Mouse (Mus musculus) hindbrain, postnatal 0 days (tissue): ENCODE measurements around the gene Ascc2. TPM values are rescaled to one million over a fixed set of nuclear protein-coding genes. Genes with fewer than 3 reads are reported as not detected.

Source experiments
- ATAC-seq: fragments of 200-750 bp; cut with Nextera tagmentation; 2 replicates; pipeline ENCODE4 v1.8.0; 2017; ENCODE audit warnings: mild to moderate bottlenecking, moderate TSS enrichment, moderate library complexity
- DNase-seq: peaks from one replicate; pipeline ENCODE4 v3.0.0-alpha.2; 2015; ENCODE audit warnings: low spot score
- H3K27ac ChIP-seq: fragments of 300-500 bp; sonication (generic); 2 replicates; pipeline ENCODE4 v1.5.1; 2014; ENCODE audit warnings: mild to moderate bottlenecking
- H3K27me3 ChIP-seq: fragments of 300-500 bp; sonication (generic); 2 replicates; pipeline ENCODE4 v1.6.1; 2014; ENCODE audit warnings: low read length, mixed read lengths; ENCODE audit not compliant: insufficient read depth
- H3K36me3 ChIP-seq: fragments of 300-500 bp; sonication (generic); 2 replicates; pipeline ENCODE4 v1.6.1; 2014; ENCODE audit warnings: low read length, mixed read lengths; ENCODE audit not compliant: insufficient read depth
- H3K4me1 ChIP-seq: fragments of 300-500 bp; sonication (generic); 2 replicates; pipeline ENCODE4 v1.6.1; 2014; ENCODE audit warnings: antibody characterized with exemption, low read length, mixed read lengths; ENCODE audit not compliant: insufficient read depth
- H3K4me2 ChIP-seq: fragments of 300-500 bp; sonication (generic); 2 replicates; pipeline ENCODE4 v1.6.1; 2014; ENCODE audit warnings: low read depth, mild to moderate bottlenecking, low read length, moderate library complexity, mixed read lengths
- H3K4me3 ChIP-seq: fragments of 300-500 bp; sonication (generic); 2 replicates; pipeline ENCODE4 v1.5.1; 2014; ENCODE audit warnings: low read length
- H3K9ac ChIP-seq: fragments of 300-500 bp; sonication (generic); replicated peaks from 2 replicates; pipeline ENCODE4 v1.6.1; 2014; ENCODE audit warnings: mild to moderate bottlenecking, low read length, moderate library complexity, mixed read lengths
- H3K9me3 ChIP-seq: fragments of 300-500 bp; sonication (generic); 2 replicates; pipeline ENCODE4 v1.6.1; 2016; ENCODE audit warnings: low read length, mixed read lengths
- CTCF ChIP-seq: IDR thresholded peaks from 2 replicates; pipeline ENCODE4 v1.5.1; 2016; ENCODE audit warnings: antibody characterized with exemption, control low read depth, low read depth
- WGBS: fragments of 180-500 bp; shearing (Covaris S2); extraction: QIAGEN DNeasy Blood & Tissue Kit; methylation state at CpG from one replicate; pipeline ENCODE4 v1.1.7; 2014; 5-methylcytosine and 5-hydroxymethylcytosine counted together
- polyA plus RNA-seq: library from polyadenylated mRNA; unstranded; fragments of >200 nt; fragmentation: Nextera tagmentation; extraction: Ambion mirVana; gene quantifications from 2 replicates; pipeline ENCODE4 v1.2.1, GENCODE M21; 2015
- total RNA-seq: library from RNA; depleted of rRNA; stranded (reverse); fragments of >200 nt; gene quantifications from 2 replicates; pipeline ENCODE4 v1.2.3, GENCODE M21; 2014; rRNA removed

The Ascc2 gene
- total and polyA plus RNA-seq, 2 experiments from 2014 or later: 13.8 to 15.5 TPM

- 82% methylated on average over 6 of the region's 6 CpGs for WGBS
- Histone ChIP-seq H3K36me3 (peaks cover 12% of the 10 kb centered on the region; the same call in 1 of the 2 replicates), H3K4me3 (no peak overlapping the region), H3K9me3 (no peaks in the 10 kb centered on the region), H3K9ac (no peak overlapping the region), H3K27me3 (no peaks in the 10 kb centered on the region), H3K4me1 (no peaks in the 10 kb centered on the region), H3K4me2 (no peak overlapping the region), H3K27ac (no peak overlapping the region)
- TF ChIP-seq CTCF: no peak
- ATAC-seq: no peak
- no peak for DNase-seq
These were observed 92.5 kb downstream of the Ascc2 start for GRCm38 (mm10) chr11:4730096-4730495.

GRCm38 (mm10) chr11:4730913-4731312 is 93.4 kb downstream of the Ascc2 start:
- WGBS: 74% methylated on average over 5 of the region's 5 CpGs
- no peak for DNase-seq
- Histone ChIP-seq H3K36me3 (peaks cover 5% of the 10 kb centered on the region; the same call in 1 of the 2 replicates), H3K4me2 (no peak overlapping the region), H3K27me3 (no peaks in the 10 kb centered on the region), H3K4me1 (0 out of 2 replicates have a peak, but pooled peaks cover 6% of the 10 kb centered on the region), H3K9ac (no peak overlapping the region), H3K27ac (no peak overlapping the region), H3K4me3 (no peak overlapping the region), H3K9me3 (no peaks in the 10 kb centered on the region)
- no peak for ATAC-seq
- no peak for TF ChIP-seq CTCF

GRCm38 (mm10) chr11:4731781-4732180 is 94.2 kb downstream of the Ascc2 start:
- Histone ChIP-seq H3K4me1 (0 out of 2 replicates have a peak, but pooled peaks cover 6% of the 10 kb centered on the region), H3K27ac (no peak overlapping the region), H3K9ac (no peak overlapping the region), H3K36me3 (no peaks in the 10 kb centered on the region), H3K27me3 (no peaks in the 10 kb centered on the region), H3K9me3 (no peaks in the 10 kb centered on the region), H3K4me3 (no peak overlapping the region), H3K4me2 (no peak overlapping the region)
- DNase-seq (no peak), ATAC-seq (no peak)
- 78% methylated on average over 7 of the region's 7 CpGs for WGBS
- no peak for TF ChIP-seq CTCF

GRCm38 (mm10) chr11:4734179-4734578 is 96.6 kb downstream of the Ascc2 start:
- Histone ChIP-seq H3K9me3 (no peaks in the 10 kb centered on the region), H3K4me2 (no peak overlapping the region), H3K27ac (no peak overlapping the region), H3K9ac (no peak overlapping the region), H3K36me3 (no peaks in the 10 kb centered on the region), H3K4me1 (0 out of 2 replicates have a peak, but pooled peaks cover 6% of the 10 kb centered on the region), H3K4me3 (no peak overlapping the region), H3K27me3 (no peaks in the 10 kb centered on the region)
- TF ChIP-seq CTCF: peak; percentile 55
- WGBS: 31% methylated on average over 12 of the region's 12 CpGs
- DNase-seq (peak; percentile 56), ATAC-seq (no peak)

Other genes with a start within 250 kb of the Ascc2 start
- gene Hormad2, start 196.6 kb upstream of the Ascc2 start, total RNA-seq: not detected in 2 replicates
- not detected in 2 replicates for gene Hormad2, start 196.6 kb upstream of the Ascc2 start, polyA plus RNA-seq
- gene Mtmr3, start 42.9 kb upstream of the Ascc2 start, total RNA-seq: 82.6 and 89.2 TPM in 2 replicates
- 23.7 and 25.8 TPM in 2 replicates for gene Mtmr3, start 42.9 kb upstream of the Ascc2 start, polyA plus RNA-seq
- gene Gm11032, start 17.7 kb upstream of the Ascc2 start, total RNA-seq: not detected in 2 replicates
- gene Gm11032, start 17.7 kb upstream of the Ascc2 start, polyA plus RNA-seq: not detected in 2 replicates
- 183 and 231 TPM in 2 replicates for gene Uqcr10, start 66.6 kb downstream of the Ascc2 start, total RNA-seq
- 1,048 and 1,063 TPM in 2 replicates for gene Uqcr10, start 66.6 kb downstream of the Ascc2 start, polyA plus RNA-seq
- 22.7 and 24.5 TPM in 2 replicates for gene Zmat5, start 66.9 kb downstream of the Ascc2 start, total RNA-seq
- gene Zmat5, start 66.9 kb downstream of the Ascc2 start, polyA plus RNA-seq: 56.5 and 58.5 TPM in 2 replicates
- gene Cabp7, start 109.0 kb downstream of the Ascc2 start, total RNA-seq: 20.4 and 23.6 TPM in 2 replicates
- 2.9 and 3.3 TPM in 2 replicates for gene Cabp7, start 109.0 kb downstream of the Ascc2 start, polyA plus RNA-seq
- gene Nf2, start 211.8 kb downstream of the Ascc2 start, total RNA-seq: 93.1 and 97.6 TPM in 2 replicates
- 55.5 and 57.4 TPM in 2 replicates for gene Nf2, start 211.8 kb downstream of the Ascc2 start, polyA plus RNA-seq
- 118 and 140 TPM in 2 replicates for gene Nipsnap1, start 236.2 kb downstream of the Ascc2 start, total RNA-seq
- gene Nipsnap1, start 236.2 kb downstream of the Ascc2 start, polyA plus RNA-seq: 114 and 116 TPM in 2 replicates